Comparison of ENCODE assay signal across 12 mouse cellular contexts in the genomic region with DNA sequence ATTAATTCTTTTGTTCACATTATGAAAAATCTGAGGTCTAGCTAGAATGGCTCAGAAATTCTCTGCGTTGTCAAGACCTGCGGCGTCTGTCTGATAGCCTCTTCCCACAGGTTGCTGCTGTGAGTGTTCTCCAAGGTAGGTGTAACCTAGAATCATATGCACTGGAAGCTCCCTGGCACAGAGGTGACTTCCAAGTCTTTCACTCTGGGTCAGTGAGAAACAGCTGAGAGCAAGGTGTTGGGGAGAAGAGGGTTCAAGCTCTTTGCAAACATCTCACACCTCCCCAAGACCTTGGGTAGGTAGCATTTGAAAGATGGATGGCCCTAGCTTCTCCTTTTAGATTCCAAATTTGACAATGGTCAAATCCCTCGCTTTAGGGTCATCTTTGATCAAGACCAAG.
"Had no signal": no experiment of that assay in that cellular context is flagged by ENCODE, and none has a peak within 500 bp of the region (broad histone marks: within the 10 kb centered on the region; RNA-seq: fewer than 3 reads in every experiment).

No protein-coding gene starts in this region.

- H3K4me2 ChIP-seq: limb, embryonic 15.5 days; liver, embryonic 12.5 days; lung, embryonic 14.5 days; neural tube, embryonic 15.5 days had no signal

- H3K4me3 ChIP-seq: limb, embryonic 15.5 days; liver, embryonic 12.5 days; midbrain, embryonic 10.5 days; myocyte; neural tube, embryonic 15.5 days had no signal

- H3K27ac ChIP-seq: limb, embryonic 15.5 days; liver, embryonic 12.5 days; neural tube, embryonic 15.5 days had no signal

- H3K9ac ChIP-seq: limb, embryonic 15.5 days; liver, embryonic 12.5 days; lung, embryonic 14.5 days; neural tube, embryonic 15.5 days had no signal

- H3K4me1 ChIP-seq: liver, embryonic 12.5 days had no signal

- DNase-seq: kidney, postnatal 36 days; lung, embryonic 14.5 days; lung, postnatal 10 days; lung, postnatal 4 days; midbrain, embryonic 14.5 days; right cerebral cortex, postnatal 25 days; thymus, postnatal 36 days had no signal

- H3K9me3 ChIP-seq: limb, embryonic 15.5 days; liver, embryonic 12.5 days; midbrain, embryonic 10.5 days; neural tube, embryonic 15.5 days had no signal

- ATAC-seq: liver, embryonic 12.5 days had no signal

- H3K27me3 ChIP-seq: limb, embryonic 15.5 days; liver, embryonic 12.5 days; neural tube, embryonic 15.5 days had no signal

- H3K36me3 ChIP-seq: limb, embryonic 15.5 days; liver, embryonic 12.5 days; neural tube, embryonic 15.5 days had no signal
